Mouse (Mus musculus) forebrain, embryonic 11.5 days (tissue): ENCODE results near the gene Pmis2. TPM values are rescaled to one million over a fixed set of nuclear protein-coding genes. Genes with fewer than 3 reads are reported as not detected.

Experiments used
- ATAC-seq: fragments of 200-750 bp; cut with Nextera tagmentation; replicated peaks from 2 replicates; pipeline ENCODE4 v1.8.0; 2017; ENCODE audit warnings: moderate TSS enrichment; ENCODE audit not compliant: low FRiP score
- DNase-seq: peaks from one replicate; pipeline ENCODE4 v3.0.0-alpha.2; 2017; ENCODE audit warnings: low spot score
- H3K27ac ChIP-seq: fragments of 300-500 bp; sonication (generic); 2 replicates; pipeline ENCODE4 v1.5.1; 2014; ENCODE audit warnings: low read depth, low read length
- H3K27me3 ChIP-seq: fragments of 300-500 bp; sonication (generic); 2 replicates; pipeline ENCODE4 v1.6.1; 2014; ENCODE audit warnings: mild to moderate bottlenecking, low read length, mixed read lengths; ENCODE audit not compliant: control insufficient read depth, insufficient read depth
- H3K36me3 ChIP-seq: fragments of 300-500 bp; sonication (generic); 2 replicates; pipeline ENCODE4 v1.6.1; 2014; ENCODE audit warnings: mild to moderate bottlenecking, low read length, moderate library complexity, mixed read lengths; ENCODE audit not compliant: control insufficient read depth, insufficient read depth
- H3K4me1 ChIP-seq: fragments of 300-500 bp; sonication (generic); replicated peaks from 2 replicates; pipeline ENCODE4 v1.6.1; 2014; ENCODE audit warnings: low read length, mixed read lengths; ENCODE audit not compliant: control insufficient read depth, insufficient read depth
- H3K4me2 ChIP-seq: fragments of 300-500 bp; sonication (generic); 2 replicates; pipeline ENCODE4 v1.6.1; 2014; ENCODE audit warnings: low read depth, mild to moderate bottlenecking, low read length, moderate library complexity, mixed read lengths; ENCODE audit not compliant: severe bottlenecking
- H3K4me3 ChIP-seq: fragments of 300-500 bp; sonication (generic); 2 replicates; pipeline ENCODE4 v1.5.1; 2014; ENCODE audit warnings: low read depth, low read length
- H3K9ac ChIP-seq: fragments of 300-500 bp; sonication (generic); 2 replicates; pipeline ENCODE4 v1.6.1; 2014; ENCODE audit warnings: low read length
- H3K9me3 ChIP-seq: fragments of 300-500 bp; sonication (generic); 2 replicates; pipeline ENCODE4 v1.6.1; 2016; ENCODE audit warnings: low read length, mixed read lengths; ENCODE audit not compliant: control insufficient read depth
- WGBS: fragments of 180-500 bp; shearing (Covaris S2); extraction: QIAGEN DNeasy Blood & Tissue Kit; methylation state at CpG from one replicate; pipeline ENCODE4 v1.1.7; 2014; 5-methylcytosine and 5-hydroxymethylcytosine counted together
- polyA plus RNA-seq: library from polyadenylated mRNA; unstranded; fragments of >200 nt; fragmentation: Nextera tagmentation; extraction: Ambion mirVana; gene quantifications from 2 replicates; pipeline ENCODE4 v1.2.1, GENCODE M21; 2014

Pmis2 gene
- polyA plus RNA-seq, 1 experiment from 2014 or later: not detected

GRCm38 (mm10) chr7:30698101-30698500 is 26.7 kb upstream of the Pmis2 start:
- DNase-seq: no peak
- Histone ChIP-seq H3K9me3 (no peaks in the 10 kb centered on the region), H3K4me1 (no peaks in the 10 kb centered on the region), H3K27ac (no peak overlapping the region), H3K4me3 (no peak overlapping the region), H3K9ac (no peak overlapping the region), H3K36me3 (no peaks in the 10 kb centered on the region), H3K4me2 (no peak overlapping the region), H3K27me3 (no peaks in the 10 kb centered on the region)
- 69% methylated on average over 5 of the region's 5 CpGs for WGBS
- ATAC-seq: no peak

DNA sequence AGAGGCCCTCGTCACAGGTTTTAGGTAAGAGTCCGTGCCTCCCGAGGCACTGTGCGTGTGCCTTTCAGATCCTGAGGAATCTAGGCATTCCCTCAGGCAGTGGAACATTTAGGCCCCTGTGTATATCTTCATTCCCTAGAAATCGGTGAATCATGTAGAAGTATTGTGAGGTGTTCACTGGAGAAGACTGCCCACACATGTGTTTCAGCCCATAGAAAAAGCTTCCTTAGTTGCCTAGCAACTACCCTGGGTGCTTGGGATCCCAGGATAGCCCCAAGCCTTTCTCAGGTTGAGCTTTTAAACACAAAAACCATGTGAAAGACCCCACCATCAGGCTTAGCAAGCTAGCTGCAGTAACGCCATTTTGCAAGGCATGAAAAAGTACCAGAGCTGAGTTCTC is 16.9 kb upstream of the Pmis2 start:
- Histone ChIP-seq H3K27me3 (peaks cover 3% of the 10 kb centered on the region; the same call in 1 of the 2 replicates), H3K27ac (no peak overlapping the region), H3K4me3 (no peak overlapping the region), H3K4me2 (no peak overlapping the region), H3K9ac (no peak overlapping the region), H3K9me3 (no peaks in the 10 kb centered on the region), H3K4me1 (no peaks in the 10 kb centered on the region), H3K36me3 (no peaks in the 10 kb centered on the region)
- DNase-seq (peak; percentile 37), ATAC-seq (no peak)
- 70% methylated on average over 6 of the region's 6 CpGs for WGBS

DNA sequence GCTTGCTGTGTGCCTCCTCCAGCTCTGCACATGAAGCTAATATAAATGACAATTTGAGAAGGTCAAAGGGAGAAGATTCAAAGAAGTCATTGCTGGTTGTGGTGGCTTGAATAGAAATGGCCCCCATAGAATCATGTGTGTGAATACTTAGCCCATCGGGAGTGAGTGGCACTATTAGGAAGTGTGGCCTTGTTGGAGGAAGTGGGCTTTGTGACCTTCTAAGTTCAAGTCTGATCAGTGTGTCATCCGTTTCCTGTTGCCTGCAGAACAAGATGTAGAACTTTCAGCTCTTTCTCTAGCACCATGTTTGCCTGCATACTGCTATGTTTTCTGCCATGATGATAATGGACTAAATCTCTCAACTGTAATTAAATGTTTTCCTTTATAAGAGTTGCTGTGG is 12.0 kb upstream of the Pmis2 start:
- WGBS: 78% methylated on average over 2 of the region's 2 CpGs
- Histone ChIP-seq H3K4me3 (no peak overlapping the region), H3K36me3 (no peaks in the 10 kb centered on the region), H3K9me3 (no peaks in the 10 kb centered on the region; the same call in 1 of the 2 replicates), H3K4me1 (no peaks in the 10 kb centered on the region), H3K27ac (no peak overlapping the region), H3K9ac (no peak overlapping the region), H3K27me3 (peaks cover 3% of the 10 kb centered on the region; the same call in 1 of the 2 replicates), H3K4me2 (no peak overlapping the region)
- ATAC-seq (no peak), DNase-seq (no peak)

- Histone ChIP-seq H3K4me3 (no peak overlapping the region), H3K4me2 (no peak overlapping the region), H3K36me3 (no peaks in the 10 kb centered on the region), H3K4me1 (no peaks in the 10 kb centered on the region), H3K27me3 (no peaks in the 10 kb centered on the region), H3K27ac (no peak overlapping the region), H3K9ac (no peak overlapping the region), H3K9me3 (no peaks in the 10 kb centered on the region; the same call in 1 of the 2 replicates)
- DNase-seq (no peak), ATAC-seq (no peak)
- 78% methylated on average over 5 of the region's 5 CpGs for WGBS
These were observed 10.5 kb upstream of the Pmis2 start for GRCm38 (mm10) chr7:30681897-30682296.

- no peak overlapping the region for H3K27ac ChIP-seq
These were observed 7.0 kb upstream of the Pmis2 start for GRCm38 (mm10) chr7:30678263-30678975.

DNA sequence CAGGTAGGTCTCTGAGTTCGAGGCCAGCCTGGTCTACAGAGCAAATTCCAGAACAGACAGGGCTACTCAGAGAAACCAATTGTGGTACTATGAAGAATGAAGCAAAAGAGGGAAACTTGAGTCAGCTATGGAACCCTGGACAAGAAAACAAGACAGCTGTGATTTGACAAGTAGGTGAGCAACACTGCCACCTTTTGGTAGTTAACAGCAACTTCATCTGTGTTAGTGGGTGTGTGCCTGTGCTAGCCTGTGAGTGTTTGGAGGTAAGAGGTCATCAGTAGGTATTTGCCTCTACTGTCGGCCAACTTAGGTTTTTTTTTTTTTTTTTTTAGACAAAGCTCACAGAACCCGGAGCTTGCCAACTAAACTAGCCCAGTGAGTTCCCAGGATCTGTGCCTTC is 2.2 kb downstream of the Pmis2 start:
- DNase-seq: no peak
- H3K4me1 ChIP-seq: peaks cover 2% of the 10 kb centered on the region; the same call in 1 of the 2 replicates
- WGBS: 45% methylated on average over 3 of the region's 3 CpGs
- no peak overlapping the region for H3K27ac ChIP-seq
- H3K4me2 ChIP-seq: no peak overlapping the region
- ATAC-seq: no peak
- H3K9ac ChIP-seq: no peak overlapping the region
- no peaks in the 10 kb centered on the region for H3K36me3 ChIP-seq
- H3K27me3 ChIP-seq: no peaks in the 10 kb centered on the region
- no peak overlapping the region for H3K4me3 ChIP-seq
- no peaks in the 10 kb centered on the region for H3K9me3 ChIP-seq

More at GRCm38 (mm10) chr7:30678263-30678975, 7.0 kb upstream of the Pmis2 start:
- 71% methylated on average over 5 of the region's 5 CpGs for WGBS
- Histone ChIP-seq H3K27me3 (no peaks in the 10 kb centered on the region), H3K9ac (no peak overlapping the region), H3K36me3 (no peaks in the 10 kb centered on the region), H3K4me3 (no peak overlapping the region), H3K9me3 (no peaks in the 10 kb centered on the region; the same call in 1 of the 2 replicates), H3K4me2 (no peak overlapping the region), H3K4me1 (no peaks in the 10 kb centered on the region)
- ATAC-seq (no peak), DNase-seq (no peak)

DNA sequence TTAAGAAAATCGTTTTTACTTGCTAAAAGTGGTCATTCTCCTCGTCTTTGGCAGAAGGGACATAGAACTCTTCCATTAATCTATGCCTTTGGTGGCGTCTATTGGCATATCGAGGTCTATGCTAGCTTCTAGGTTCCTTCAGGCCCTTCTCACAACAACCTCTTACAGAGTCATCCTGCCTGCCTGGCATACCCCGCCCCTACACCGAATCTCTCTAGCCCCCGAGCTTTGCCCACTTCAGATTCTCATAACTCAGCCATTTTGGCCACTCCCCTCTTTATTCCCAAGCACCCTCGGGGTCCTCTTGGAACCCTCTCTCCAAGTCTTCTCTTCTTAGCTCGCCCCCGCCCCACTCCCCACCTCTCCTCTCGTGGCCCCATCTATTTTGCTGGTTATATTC is 6.1 kb downstream of the Pmis2 start:
- Histone ChIP-seq H3K4me3 (peak overlapping the region; percentile 70), H3K27ac (no peak overlapping the region), H3K36me3 (no peaks in the 10 kb centered on the region; the same call in 1 of the 2 replicates), H3K9ac (peak overlapping the region; percentile 70), H3K4me1 (peaks cover 2% of the 10 kb centered on the region; the same call in 1 of the 2 replicates), H3K9me3 (no peaks in the 10 kb centered on the region), H3K4me2 (peak overlapping the region; percentile 66), H3K27me3 (no peaks in the 10 kb centered on the region)
- 5% methylated on average over 11 of the region's 11 CpGs for WGBS
- no peak for DNase-seq
- 0 out of 2 replicates have a peak, but pooled peaks have one; percentile 45 for ATAC-seq

DNA sequence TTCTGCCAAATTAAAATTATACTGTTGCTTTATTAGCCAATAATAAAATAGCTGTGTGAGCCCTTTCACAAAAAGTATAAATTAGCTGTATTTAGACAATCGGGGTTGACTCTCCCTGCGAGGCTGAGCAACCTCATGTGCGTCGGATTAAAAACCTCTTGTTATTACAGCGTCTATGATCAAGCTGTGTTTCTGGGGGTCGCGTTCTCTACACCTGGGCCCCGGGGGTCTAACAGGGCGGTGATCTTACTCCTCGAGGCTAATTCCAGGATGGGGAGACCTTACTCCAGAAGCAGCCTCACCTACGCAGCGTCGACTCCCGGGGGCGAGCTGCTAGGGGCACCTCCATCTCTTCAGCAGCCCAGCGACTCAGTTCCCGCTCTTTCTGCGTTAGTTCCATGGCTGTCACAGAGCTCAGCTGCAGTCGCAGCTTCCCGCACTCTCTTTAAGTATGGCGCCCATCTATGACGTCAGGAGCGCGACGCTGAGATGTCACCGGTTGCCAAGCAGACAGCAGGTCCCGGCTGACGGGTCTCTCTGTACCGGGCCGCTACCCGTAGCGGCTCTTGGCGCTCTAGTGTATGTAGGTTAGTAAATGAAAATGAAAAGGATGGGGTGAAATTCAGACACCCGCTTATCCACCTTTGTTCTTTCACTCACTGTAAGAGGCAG is 6.7 kb downstream of the Pmis2 start, which contains the start of gene Haus5:
Gene Haus5 (minus strand): TSS at position 466 of the 672 bp plus-strand sequence.
- ATAC-seq: peak; percentile 92
- Histone ChIP-seq H3K27me3 (no peaks in the 10 kb centered on the region), H3K27ac (no peak within 1 kb of the TSS; the same call in 1 of the 2 replicates), H3K9ac (peak within 1 kb of the TSS; percentile 70), H3K36me3 (no peaks in the 10 kb centered on the region; the same call in 1 of the 2 replicates), H3K9me3 (no peaks in the 10 kb centered on the region), H3K4me2 (peak within 1 kb of the TSS; percentile 66), H3K4me3 (peak within 1 kb of the TSS; percentile 70), H3K4me1 (peaks cover 2% of the 10 kb centered on the region; the same call in 1 of the 2 replicates)
- DNase-seq: peak; percentile 94
- WGBS: under 1% methylated on average over 34 of the region's 34 CpGs
